Mouse (Mus musculus): ENCODE measurements around the gene Impad1. TPM values are rescaled to one million over a fixed set of nuclear protein-coding genes. Genes with fewer than 3 reads are reported as not detected.

The Impad1 gene
- polyA plus RNA-seq, 1 experiment from 2014 or later = 38.5 TPM

GRCm38 (mm10) chr4:4779265-4779770, 13.8 kb downstream of the Impad1 start:
- Histone ChIP-seq H3K36me3 (peaks cover 21% of the 10 kb centered on the region; the same call in 1 of the 2 replicates), H3K9me3 (no peaks in the 10 kb centered on the region), H3K4me1 (no peaks in the 10 kb centered on the region), H3K4me3 (replicated peaks) (no peak overlapping the region), H3K9ac (no peak overlapping the region), H3K27me3 (replicated peaks) (no peaks in the 10 kb centered on the region), H3K4me2 (no peak overlapping the region), H3K27ac (no peak overlapping the region)
- ATAC-seq (ENCODE audit: insufficient read depth, low FRiP score, low read depth) = no peak

- ATAC-seq (ENCODE audit: insufficient read depth, low FRiP score, low read depth) = no peak
- no peaks in the 10 kb centered on the region for H3K27me3 ChIP-seq (replicated peaks)
- peaks cover 26% of the 10 kb centered on the region; the same call in 1 of the 2 replicates for H3K36me3 ChIP-seq
- no peak overlapping the region for H3K27ac ChIP-seq
- no peaks in the 10 kb centered on the region for H3K9me3 ChIP-seq
- H3K4me1 ChIP-seq = no peaks in the 10 kb centered on the region
- H3K4me2 ChIP-seq = no peak overlapping the region
- WGBS = 60% methylated on average over 2 of the region's 2 CpGs
- no peak overlapping the region for H3K9ac ChIP-seq
- H3K4me3 ChIP-seq (replicated peaks) = no peak overlapping the region
Observed at GRCm38 (mm10) chr4:4771523-4772114, 21.5 kb downstream of the Impad1 start.

GRCm38 (mm10) chr4:4765806-4766205, 27.3 kb downstream of the Impad1 start:
- no peak for ATAC-seq (ENCODE audit: insufficient read depth, low FRiP score, low read depth)
- Histone ChIP-seq H3K27ac (no peak overlapping the region), H3K4me1 (no peaks in the 10 kb centered on the region), H3K4me2 (no peak overlapping the region), H3K27me3 (replicated peaks) (no peaks in the 10 kb centered on the region), H3K36me3 (peaks cover 16% of the 10 kb centered on the region; the same call in 1 of the 2 replicates), H3K4me3 (replicated peaks) (no peak overlapping the region), H3K9ac (no peak overlapping the region), H3K9me3 (no peaks in the 10 kb centered on the region)
- WGBS = 74% methylated on average over 5 of the region's 5 CpGs

GRCm38 (mm10) chr4:4758376-4758775, 34.8 kb downstream of the Impad1 start:
- no peak for ATAC-seq (ENCODE audit: insufficient read depth, low FRiP score, low read depth)
- H3K9me3 ChIP-seq = no peaks in the 10 kb centered on the region

DNA sequence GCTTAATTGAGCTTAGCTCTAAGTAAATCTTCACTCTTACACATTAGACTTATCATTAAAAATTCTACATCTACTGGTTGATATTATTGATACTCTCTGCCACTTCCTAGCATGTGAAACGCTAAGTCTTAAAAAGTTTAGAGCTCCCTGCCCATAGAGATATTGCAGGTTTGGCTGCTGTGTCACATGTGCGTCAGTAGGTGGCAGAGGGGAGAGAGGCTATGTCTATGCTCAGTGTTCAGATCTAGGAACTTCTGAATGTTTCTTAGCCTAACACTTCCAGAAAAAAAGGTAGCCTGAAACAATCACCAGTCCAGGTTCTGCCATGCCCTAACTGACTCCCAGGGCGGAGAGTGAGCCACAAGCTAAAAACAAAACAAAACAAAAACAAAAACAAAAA, 63.7 kb downstream of the Impad1 start:
- H3K9me3 ChIP-seq = no peaks in the 10 kb centered on the region
- no peak overlapping the region for H3K9ac ChIP-seq
- no peak for ATAC-seq (ENCODE audit: insufficient read depth, low FRiP score, low read depth)
- no peak overlapping the region for H3K4me2 ChIP-seq
- no peak overlapping the region for H3K4me3 ChIP-seq (replicated peaks)
- H3K36me3 ChIP-seq = no peaks in the 10 kb centered on the region
- no peaks in the 10 kb centered on the region for H3K27me3 ChIP-seq (replicated peaks)
- no peak overlapping the region for H3K27ac ChIP-seq
- no peaks in the 10 kb centered on the region for H3K4me1 ChIP-seq
- WGBS = 61% methylated on average over 3 of the region's 3 CpGs

More at GRCm38 (mm10) chr4:4758376-4758775, 34.8 kb downstream of the Impad1 start:
- H3K27me3 ChIP-seq (replicated peaks) = no peaks in the 10 kb centered on the region
- H3K4me1 ChIP-seq = no peaks in the 10 kb centered on the region
- H3K4me3 ChIP-seq (replicated peaks) = no peak overlapping the region
- WGBS = 78% methylated on average over 4 of the region's 4 CpGs
- H3K4me2 ChIP-seq = no peak overlapping the region
- H3K27ac ChIP-seq = no peak overlapping the region
- no peaks in the 10 kb centered on the region for H3K36me3 ChIP-seq
- no peak overlapping the region for H3K9ac ChIP-seq

- H3K27me3 ChIP-seq (replicated peaks) = no peaks in the 10 kb centered on the region
- no peak for ATAC-seq (ENCODE audit: insufficient read depth, low FRiP score, low read depth)
- no peaks in the 10 kb centered on the region for H3K4me1 ChIP-seq
- H3K27ac ChIP-seq = no peak overlapping the region
- 81% methylated on average over 3 of the region's 3 CpGs for WGBS
- H3K4me3 ChIP-seq (replicated peaks) = no peak overlapping the region
- H3K9ac ChIP-seq = no peak overlapping the region
- no peak overlapping the region for H3K4me2 ChIP-seq
- H3K9me3 ChIP-seq = no peaks in the 10 kb centered on the region
- no peaks in the 10 kb centered on the region for H3K36me3 ChIP-seq
Observed at GRCm38 (mm10) chr4:4726241-4726776, 66.8 kb downstream of the Impad1 start.

DNA sequence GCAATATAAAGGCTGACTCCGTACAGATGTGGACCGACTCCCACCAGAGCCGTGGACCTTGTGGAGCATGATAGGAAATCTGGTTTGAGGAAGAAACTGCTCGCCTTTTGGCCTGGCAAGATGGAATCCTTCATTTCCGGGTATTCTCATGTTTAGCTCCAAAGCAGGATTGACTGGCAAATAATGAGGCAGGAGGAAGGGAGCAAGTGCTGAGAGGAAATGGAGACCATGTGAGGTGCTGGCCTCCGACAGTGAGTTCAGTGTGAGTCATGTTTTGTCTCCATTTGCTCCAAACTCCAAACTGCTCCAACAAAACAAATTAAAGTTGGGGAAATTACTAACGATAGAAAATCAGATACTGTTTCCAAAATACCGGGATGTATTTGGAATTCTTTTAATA, 69.3 kb downstream of the Impad1 start:
- WGBS = 62% methylated on average over 8 of the region's 8 CpGs

DNA sequence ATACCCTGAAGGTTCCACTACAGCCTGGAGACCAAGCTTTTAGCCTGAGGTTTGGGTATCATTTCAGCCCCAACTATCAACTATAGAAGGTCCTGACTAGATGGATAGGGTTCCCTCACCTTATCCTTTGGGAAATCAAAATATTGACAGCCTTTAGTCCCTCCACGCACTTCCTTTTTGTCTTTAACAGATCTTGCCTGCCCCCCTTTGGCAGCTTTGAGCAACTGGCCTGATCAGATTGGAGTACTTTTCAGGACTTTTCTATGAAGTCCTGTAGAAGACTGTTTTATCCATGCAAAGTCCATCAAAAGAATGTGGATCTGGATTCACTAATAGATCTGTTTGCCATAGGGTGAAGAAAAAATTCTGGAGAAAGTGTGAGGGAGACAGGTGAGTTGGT, 71.1 kb downstream of the Impad1 start:
- Histone ChIP-seq H3K4me1 (no peaks in the 10 kb centered on the region), H3K4me2 (no peak overlapping the region), H3K27me3 (replicated peaks) (no peaks in the 10 kb centered on the region), H3K4me3 (replicated peaks) (no peak overlapping the region), H3K9ac (no peak overlapping the region), H3K36me3 (no peaks in the 10 kb centered on the region), H3K9me3 (no peaks in the 10 kb centered on the region), H3K27ac (no peak overlapping the region)
- no peak for ATAC-seq (ENCODE audit: insufficient read depth, low FRiP score, low read depth)
- WGBS = 46% methylated on average over 1 of the region's 1 CpGs

More for the DNA sequence above, 69.3 kb downstream of the Impad1 start:
- Histone ChIP-seq H3K4me3 (replicated peaks) (no peak overlapping the region), H3K9me3 (no peaks in the 10 kb centered on the region), H3K4me1 (no peaks in the 10 kb centered on the region), H3K27ac (no peak overlapping the region), H3K4me2 (no peak overlapping the region), H3K36me3 (no peaks in the 10 kb centered on the region), H3K27me3 (replicated peaks) (no peaks in the 10 kb centered on the region), H3K9ac (no peak overlapping the region)
- ATAC-seq (ENCODE audit: insufficient read depth, low FRiP score, low read depth) = no peak

- Histone ChIP-seq H3K27me3 (replicated peaks) (no peaks in the 10 kb centered on the region), H3K4me1 (no peaks in the 10 kb centered on the region), H3K36me3 (no peaks in the 10 kb centered on the region), H3K4me2 (no peak overlapping the region), H3K27ac (no peak overlapping the region), H3K9ac (no peak overlapping the region), H3K9me3 (no peaks in the 10 kb centered on the region), H3K4me3 (replicated peaks) (no peak overlapping the region)
- ATAC-seq (ENCODE audit: insufficient read depth, low FRiP score, low read depth) = no peak
- 43% methylated on average over 4 of the region's 4 CpGs for WGBS
Observed at GRCm38 (mm10) chr4:4717763-4718347, 75.3 kb downstream of the Impad1 start.

Measured in stomach, embryonic 15.5 days (tissue).